Mouse (Mus musculus): ENCODE data around the gene Pigt.

DNA sequence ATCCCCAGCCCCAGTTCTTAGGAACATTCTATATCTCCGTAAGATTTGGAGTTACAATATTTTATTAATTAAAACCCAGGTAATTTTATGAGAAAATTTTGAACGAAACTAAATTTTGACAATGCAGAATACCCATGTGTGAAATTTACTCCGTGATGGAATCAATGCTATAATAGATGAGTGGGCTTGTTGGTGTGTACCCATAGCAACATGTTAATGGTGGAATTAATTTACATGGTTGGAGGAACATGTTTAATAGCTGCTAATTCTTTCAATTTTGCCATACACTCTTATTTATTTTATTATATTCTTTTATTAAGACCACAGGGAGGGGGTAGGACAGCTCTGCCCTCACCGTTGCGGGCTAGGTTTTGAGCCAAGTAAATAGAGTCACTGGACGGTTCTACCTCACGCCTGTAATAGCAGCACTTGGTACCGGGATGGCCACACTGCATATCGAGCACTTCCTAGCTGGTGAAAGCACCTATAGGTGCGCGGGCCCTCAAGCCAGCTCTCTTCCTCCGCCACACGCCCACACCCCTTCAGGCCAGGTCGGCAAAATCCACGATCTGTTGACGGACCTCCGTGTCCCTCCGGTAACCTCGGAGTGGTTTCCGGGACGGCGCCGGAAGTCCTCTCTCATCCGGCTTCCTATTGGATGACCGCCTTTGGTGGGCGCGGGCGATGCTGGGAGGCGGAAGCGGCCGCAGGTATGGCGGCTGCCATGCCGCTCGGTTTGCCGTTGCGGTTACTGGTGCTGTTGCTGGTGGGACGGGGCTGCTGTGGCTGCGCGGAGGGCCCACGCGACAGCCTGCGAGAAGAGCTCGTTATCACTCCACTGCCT, at the start of gene Pigt:
- TF ChIP-seq CTCF (IDR thresholded peaks at IDR 0.05; ENCODE audit: borderline replicate concordance, extremely low read depth, insufficient read depth, insufficient read length) (no peak), POLR2A (IDR thresholded peaks at IDR 0.05; ENCODE audit: borderline replicate concordance, extremely low read depth, insufficient read depth, insufficient read length, poor library complexity, severe bottlenecking) (peak; percentile 87; the same call in 1 of the 2 replicates)

Data from brain, embryonic 14.5 days (tissue).